Mouse (Mus musculus): ENCODE results near the gene Elp6.

Elp6 gene

DNA sequence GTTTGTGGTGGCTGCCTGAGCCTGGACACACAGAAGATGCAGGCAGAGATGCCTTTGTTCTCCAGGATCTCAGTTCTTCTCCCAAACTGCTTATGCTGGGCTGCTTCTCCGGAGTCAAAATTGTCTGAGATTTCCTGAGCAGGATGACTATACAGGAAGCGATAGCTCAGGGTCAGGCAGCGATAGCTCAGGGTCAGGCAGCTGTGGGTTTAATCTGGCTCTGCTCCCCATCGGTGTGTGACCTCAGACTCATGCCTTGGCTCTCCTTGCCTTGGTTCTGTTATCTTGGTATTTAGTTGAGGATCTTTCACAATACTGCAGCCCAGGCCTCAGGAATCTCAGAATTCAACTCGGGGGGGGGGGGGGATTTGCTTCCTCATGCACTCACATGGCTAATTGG, 61.8 kb downstream of the Elp6 start:
- DNase-seq, result no peak

DNA sequence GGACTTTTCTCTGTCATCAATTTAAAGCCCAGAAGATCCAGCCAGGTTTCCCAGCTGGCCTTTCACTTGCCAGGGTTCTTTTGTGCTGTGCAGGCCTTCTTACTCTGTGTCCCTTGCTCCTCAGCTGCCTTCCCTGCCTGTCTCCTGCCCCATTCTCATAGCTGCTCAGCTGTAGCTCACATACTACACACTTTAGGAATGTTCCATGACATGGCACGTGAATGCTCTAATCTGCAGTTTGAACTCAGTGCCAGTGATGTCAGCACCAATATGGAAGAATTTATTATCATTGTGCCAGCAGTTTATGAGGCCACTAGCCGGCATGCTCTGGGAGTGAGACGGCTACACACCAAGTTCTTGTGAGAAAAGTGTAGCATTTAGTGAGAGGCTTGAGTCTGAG, 64.9 kb downstream of the Elp6 start:
- no peak for DNase-seq

All from cerebellum, adult 9-10 months (tissue).